Mouse (Mus musculus): ENCODE measurements around the gene Chst1.

- TF ChIP-seq CTCF (conservative IDR thresholded peaks at IDR 0.05; ENCODE audit: insufficient read depth, insufficient read length, low read depth, low read length) (no peak), POLR2A (IDR thresholded peaks at IDR 0.05; ENCODE audit: low read depth, low read length) (no peak)
These were observed 493 bp upstream of the Chst1 start for GRCm38 (mm10) chr2:92598941-92599486.

Data from kidney, adult 2 months (tissue).